In genomic region chr10:127658076-127658475, GRCm38 (mm10) we compare ENCODE assay signal across 15 mouse cellular contexts. TPM values are rescaled to one million over a fixed set of nuclear protein-coding genes. Genes with fewer than 3 reads are reported as not detected.
DNase-seq lines count a peak whose midpoint lies in the region; ATAC-seq and TF ChIP-seq lines count a peak whose summit lies in the region.
"Had no signal": no experiment of that assay in that cellular context is flagged by ENCODE, and none has a peak within 500 bp of the region (broad histone marks: within the 10 kb centered on the region; RNA-seq: fewer than 3 reads in every experiment).

No protein-coding gene starts in this region.

- ATAC-seq in hindbrain, embryonic 14.5 days (ENCODE audit: low FRiP score): no peak

- no peak overlapping the region for H3K9ac ChIP-seq in MEL (ENCODE audit: control insufficient read depth, low read depth, low read length, poor library complexity, severe bottlenecking)
- H3K9ac ChIP-seq in hindbrain, embryonic 14.5 days: no peak overlapping the region
- H3K9ac ChIP-seq: lung, embryonic 15.5 days had no signal

- peaks cover 10 to 11% of the 10 kb centered on the region in 2 experiments for H3K36me3 ChIP-seq in MEL (ENCODE audit: control insufficient read depth in 1 of 2, insufficient read depth in 2 of 2, low read length in 2 of 2)
- peaks cover 58% of the 10 kb centered on the region for H3K36me3 ChIP-seq in limb, embryonic 10.5 days
- no peaks in the 10 kb centered on the region for H3K36me3 ChIP-seq in hindbrain, embryonic 14.5 days (replicated peaks; ENCODE audit: control insufficient read depth, insufficient read depth)

- WGBS in limb, embryonic 10.5 days: 12% methylated on average over 6 of the region's 6 CpGs
- 28% methylated on average over 6 of the region's 6 CpGs for WGBS in hindbrain, embryonic 14.5 days
- WGBS in cerebellum, adult 2 months: 43% methylated on average over 6 of the region's 6 CpGs

- no peak for TF ChIP-seq EP300 in MEL (IDR thresholded peaks at IDR 0.05; ENCODE audit: low read depth in 1 of 2, low read length in 2 of 2)

- H3K27me3 ChIP-seq in MEL (ENCODE audit: control insufficient read depth in 1 of 2, insufficient read depth in 2 of 2, low read length in 2 of 2): no peaks in the 10 kb centered on the region
- H3K27me3 ChIP-seq in limb, embryonic 10.5 days (ENCODE audit: low read depth, poor library complexity, severe bottlenecking): peaks cover 9% of the 10 kb centered on the region
- H3K27me3 ChIP-seq in hindbrain, embryonic 14.5 days (ENCODE audit: control insufficient read depth, insufficient read depth, low read length): peaks cover 26% of the 10 kb centered on the region
- H3K27me3 ChIP-seq in cerebellum, adult 2 months (ENCODE audit: control insufficient read depth, insufficient read depth, low read length): no peaks in the 10 kb centered on the region
- H3K27me3 ChIP-seq: lung, embryonic 15.5 days had no signal

- no peaks in the 10 kb centered on the region for H3K79me2 ChIP-seq in MEL (ENCODE audit: control insufficient read depth, insufficient read depth, low read length, poor library complexity)

- DNase-seq in kidney, adult 9 months: peak; percentile 56
- no peak for DNase-seq in kidney, postnatal 10 days
- DNase-seq in CD4-positive helper T cell, adult 2 months (ENCODE audit: low read depth, low spot score): peak; percentile 38
- DNase-seq in MEL (ENCODE audit: low read depth, low spot score): no peak
- DNase-seq in limb, embryonic 10.5 days (ENCODE audit: low spot score): no peak
- no peak for DNase-seq in hindbrain, embryonic 14.5 days (ENCODE audit: low spot score)
- no peak for DNase-seq in right cerebral cortex, postnatal 10 days (ENCODE audit: low spot score in 2 of 2)
- no peak for DNase-seq in cerebellum, adult 2 months
- DNase-seq: adrenal gland, adult 2 months; cerebellum, postnatal 36 days; thymus, postnatal 4 days had no signal

- no peak overlapping the region for H3K4me3 ChIP-seq in MEL (ENCODE audit: control insufficient read depth in 1 of 2, insufficient read depth in 1 of 2, low read depth in 2 of 2, low read length in 2 of 2)
- 0 out of 2 replicates have a peak overlapping the region, but pooled peaks have one; percentile 16 for H3K4me3 ChIP-seq in limb, embryonic 10.5 days
- H3K4me3 ChIP-seq in hindbrain, embryonic 14.5 days (replicated peaks; ENCODE audit: low read length): no peak overlapping the region
- no peak overlapping the region for H3K4me3 ChIP-seq in cerebellum, adult 2 months (replicated peaks; ENCODE audit: insufficient read depth, low read depth, low read length)
- H3K4me3 ChIP-seq: hindbrain, embryonic 10.5 days; lung, embryonic 15.5 days had no signal

- TF ChIP-seq POLR2A in MEL (IDR thresholded peaks at IDR 0.05; ENCODE audit: control insufficient read depth in 1 of 2, insufficient read depth in 1 of 2, low read depth in 1 of 2, low read length in 2 of 2, poor library complexity in 1 of 2): no peak
- no peak for TF ChIP-seq POLR2A in cerebellum, adult 2 months (IDR thresholded peaks at IDR 0.05; ENCODE audit: borderline replicate concordance, insufficient read depth, low read length)

- H3K4me2 ChIP-seq in hindbrain, embryonic 14.5 days (replicated peaks): no peak overlapping the region
- H3K4me2 ChIP-seq: lung, embryonic 15.5 days; midbrain, embryonic 11.5 days had no signal

- H3K27ac ChIP-seq in MEL (ENCODE audit: control insufficient read depth, low read depth, low read length): no peak overlapping the region
- H3K27ac ChIP-seq in limb, embryonic 10.5 days: peak overlapping the region; percentile 53; the same call in 1 of the 2 replicates
- H3K27ac ChIP-seq in hindbrain, embryonic 14.5 days: no peak overlapping the region
- H3K27ac ChIP-seq in cerebellum, adult 2 months (ENCODE audit: insufficient read depth, low read length): no peak overlapping the region
- H3K27ac ChIP-seq: hindbrain, embryonic 10.5 days; lung, embryonic 15.5 days had no signal

- no peak for TF ChIP-seq CTCF in MEL (IDR thresholded peaks at IDR 0.05 in 2 of 3, conservative IDR thresholded peaks at IDR 0.05 in 1 of 3; ENCODE audit: control insufficient read depth in 1 of 3, insufficient read depth in 1 of 3, low read depth in 2 of 3, low read length in 3 of 3, poor library complexity in 1 of 3, severe bottlenecking in 1 of 3)
- no peak for TF ChIP-seq CTCF in cerebellum, adult 2 months (IDR thresholded peaks at IDR 0.05; ENCODE audit: borderline replicate concordance, insufficient read depth, low read depth, low read length)

- H3K9me3 ChIP-seq in MEL (replicated peaks; ENCODE audit: insufficient read depth, low read length): no peaks in the 10 kb centered on the region
- no peaks in the 10 kb centered on the region for H3K9me3 ChIP-seq in limb, embryonic 10.5 days (replicated peaks)
- H3K9me3 ChIP-seq in hindbrain, embryonic 14.5 days (ENCODE audit: control insufficient read depth, low read length): no peaks in the 10 kb centered on the region
- H3K9me3 ChIP-seq: hindbrain, embryonic 10.5 days; lung, embryonic 15.5 days had no signal

- TF ChIP-seq RAD21 in MEL (IDR thresholded peaks at IDR 0.05; ENCODE audit: low read depth, low read length): no peak

- peaks cover 3 to 18% of the 10 kb centered on the region in 2 experiments; a peak in 2 of 4 replicates for H3K4me1 ChIP-seq in MEL (ENCODE audit: control insufficient read depth in 1 of 2, insufficient read depth in 2 of 2, low read length in 2 of 2)
- peaks cover 59% of the 10 kb centered on the region for H3K4me1 ChIP-seq in limb, embryonic 10.5 days
- peaks cover 9% of the 10 kb centered on the region; the same call in 1 of the 2 replicates for H3K4me1 ChIP-seq in hindbrain, embryonic 14.5 days (replicated peaks; ENCODE audit: control insufficient read depth, insufficient read depth, low read length)
- H3K4me1 ChIP-seq in cerebellum, adult 2 months (ENCODE audit: control insufficient read depth, insufficient read depth, low read length): peaks cover 13% of the 10 kb centered on the region

TF ChIP-seq in MEL, 35 proteins besides CTCF, POLR2A, EP300 and RAD21:
- TF ChIP-seq USF1 (IDR thresholded peaks at IDR 0.05; ENCODE audit: low read depth, low read length) (peak; percentile 68), MAZ (IDR thresholded peaks at IDR 0.05; ENCODE audit: low read depth, low read length) (no peak)

RNA-seq across cellular contexts. Expression of gene Nemp1, which starts 8.6 kb away (rescaled TPM):
- 11.8 and 12.1 TPM in 2 replicates for total RNA-seq in MEL (2012; rRNA removed)
- 10 to 100 TPM in 1 of 2 experiments, not detected in 1; 13.9 TPM for polyA plus RNA-seq in MEL (2012; ENCODE audit: insufficient read depth in 1 of 2, insufficient read length in 2 of 2, low read depth in 1 of 2, low replicate concordance in 2 of 2, missing spikeins in 1 of 2)
- 11.9 and 12.3 TPM in 2 replicates for polyA plus RNA-seq in limb, embryonic 10.5 days (2016; fragmentation: Nextera tagmentation; extraction: Ambion mirVana)
- polyA plus RNA-seq in hindbrain, embryonic 14.5 days (2014; fragmentation: Nextera tagmentation; extraction: Ambion mirVana): 3.3 and 4.3 TPM in 2 replicates
- 6.7 and 9.0 TPM in 2 replicates for polyA plus RNA-seq in cerebellum, adult 2 months (2012; rRNA removed)

RNA-seq across cellular contexts. Expression of gene Nab2, which starts 10.3 kb away (rescaled TPM):
- 29.1 and 36.1 TPM in 2 replicates for total RNA-seq in MEL (2012; rRNA removed)
- polyA plus RNA-seq in MEL (2012; ENCODE audit: insufficient read depth in 1 of 2, insufficient read length in 2 of 2, low read depth in 1 of 2, low replicate concordance in 2 of 2, missing spikeins in 1 of 2): 10 to 100 TPM in 1 of 2 experiments, not detected in 1; 37.1 TPM
- 13.1 and 17.4 TPM in 2 replicates for polyA plus RNA-seq in limb, embryonic 10.5 days (2016; fragmentation: Nextera tagmentation; extraction: Ambion mirVana)
- 2.3 and 2.6 TPM in 2 replicates for polyA plus RNA-seq in hindbrain, embryonic 14.5 days (2014; fragmentation: Nextera tagmentation; extraction: Ambion mirVana)
- polyA plus RNA-seq in cerebellum, adult 2 months (2012; rRNA removed): 59.2 and 69.9 TPM in 2 replicates

RNA-seq across cellular contexts. Expression of gene Stat6, which starts 15.3 kb away (rescaled TPM):
- 31.1 and 34.9 TPM in 2 replicates for total RNA-seq in MEL (2012; rRNA removed)
- 10 to 100 TPM in 1 of 2 experiments, not detected in 1; 50.2 TPM for polyA plus RNA-seq in MEL (2012; ENCODE audit: insufficient read depth in 1 of 2, insufficient read length in 2 of 2, low read depth in 1 of 2, low replicate concordance in 2 of 2, missing spikeins in 1 of 2)
- polyA plus RNA-seq in limb, embryonic 10.5 days (2016; fragmentation: Nextera tagmentation; extraction: Ambion mirVana): 8.4 and 9.7 TPM in 2 replicates
- polyA plus RNA-seq in hindbrain, embryonic 14.5 days (2014; fragmentation: Nextera tagmentation; extraction: Ambion mirVana): 4.7 and 5.5 TPM in 2 replicates
- polyA plus RNA-seq in cerebellum, adult 2 months (2012; rRNA removed): 8.7 TPM in 2 replicates

RNA-seq across cellular contexts. Expression of gene Lrp1, which starts 37.1 kb away (rescaled TPM):
- 0.33 and 0.42 TPM in 2 replicates for total RNA-seq in MEL (2012; rRNA removed)
- polyA plus RNA-seq in MEL (2012; ENCODE audit: insufficient read depth in 1 of 2, insufficient read length in 2 of 2, low read depth in 1 of 2, low replicate concordance in 2 of 2, missing spikeins in 1 of 2): under 1 TPM in 1 of 2 experiments, not detected in 1; 0.39 TPM
- 48.6 and 67.8 TPM in 2 replicates for polyA plus RNA-seq in limb, embryonic 10.5 days (2016; fragmentation: Nextera tagmentation; extraction: Ambion mirVana)
- polyA plus RNA-seq in hindbrain, embryonic 14.5 days (2014; fragmentation: Nextera tagmentation; extraction: Ambion mirVana): 118 and 119 TPM in 2 replicates
- polyA plus RNA-seq in cerebellum, adult 2 months (2012; rRNA removed): 346 and 366 TPM in 2 replicates

RNA-seq across cellular contexts. Expression of gene Myo1a, which starts 46.9 kb away (rescaled TPM):
- 0.08 TPM in 1 of 2 replicates, not detected in the other for total RNA-seq in MEL (2012; rRNA removed)
- under 1 TPM in 1 of 2 experiments, not detected in 1; 0.33 TPM for polyA plus RNA-seq in MEL (2012; ENCODE audit: insufficient read depth in 1 of 2, insufficient read length in 2 of 2, low read depth in 1 of 2, low replicate concordance in 2 of 2, missing spikeins in 1 of 2)
- polyA plus RNA-seq in limb, embryonic 10.5 days (2016; fragmentation: Nextera tagmentation; extraction: Ambion mirVana): 0.49 and 0.78 TPM in 2 replicates
- 0.37 and 0.76 TPM in 2 replicates for polyA plus RNA-seq in hindbrain, embryonic 14.5 days (2014; fragmentation: Nextera tagmentation; extraction: Ambion mirVana)
- polyA plus RNA-seq in cerebellum, adult 2 months (2012; rRNA removed): 1.2 and 1.6 TPM in 2 replicates
- total RNA-seq: granulocyte monocyte progenitor cell, adult 5-6 weeks had no signal

Comparison
In these comparisons a context has a peak if more than half of its experiments do, and no peak if none do; other contexts are left out.
1. DNase-seq: peak in kidney, adult 9 months (single experiment) and CD4-positive helper T cell, adult 2 months (single experiment); none in kidney, postnatal 10 days (single experiment), MEL (single experiment), limb, embryonic 10.5 days (single experiment), hindbrain, embryonic 14.5 days (single experiment), right cerebral cortex, postnatal 10 days (0 of 2) and cerebellum, adult 2 months (0 of 2).